Mouse (Mus musculus) neural tube, postnatal 0 days (tissue): ENCODE data around the gene Apobec3. TPM values are rescaled to one million over a fixed set of nuclear protein-coding genes. Genes with fewer than 3 reads are reported as not detected.

ENCODE experiments used
- polyA plus RNA-seq: library from polyadenylated mRNA; unstranded; fragments of >200 nt; fragmentation: Nextera tagmentation; extraction: Ambion mirVana; gene quantifications from 2 replicates; pipeline ENCODE4 v1.2.1, GENCODE M21; 2015

Gene Apobec3
- 5.9 and 8.0 TPM in 2 replicates for polyA plus RNA-seq

GRCm38 (mm10) chr15:79891436-79892212 is at the start of gene Apobec3:
Gene Apobec3 (plus strand): TSS chr15:79891659.

Other genes with a start within 250 kb of the Apobec3 start
- 1.6 and 3.1 TPM in 2 replicates for gene Fam227a, start 232.7 kb upstream of the Apobec3 start, polyA plus RNA-seq
- gene Cby1, start 232.5 kb upstream of the Apobec3 start, polyA plus RNA-seq = 89.4 and 95.8 TPM in 2 replicates
- gene Tomm22, start 220.8 kb upstream of the Apobec3 start, polyA plus RNA-seq = 248 and 250 TPM in 2 replicates
- gene Josd1, start 203.7 kb upstream of the Apobec3 start, polyA plus RNA-seq = 19.0 and 19.3 TPM in 2 replicates
- gene Gtpbp1, start 200.8 kb upstream of the Apobec3 start, polyA plus RNA-seq = 29.9 and 35.4 TPM in 2 replicates
- gene Sun2, start 149.1 kb upstream of the Apobec3 start, polyA plus RNA-seq = 2.1 and 2.8 TPM in 2 replicates
- gene Dnal4, start 113.8 kb upstream of the Apobec3 start, polyA plus RNA-seq = 44.9 and 49.0 TPM in 2 replicates
- gene Nptxr, start 86.9 kb upstream of the Apobec3 start, polyA plus RNA-seq = 67.2 and 72.9 TPM in 2 replicates
- 1.0 and 1.7 TPM in 2 replicates for gene Npcd, start 57.4 kb upstream of the Apobec3 start, polyA plus RNA-seq
- gene Cbx6, start 57.0 kb upstream of the Apobec3 start, polyA plus RNA-seq = 58.2 and 60.4 TPM in 2 replicates
- 3.1 and 4.2 TPM in 2 replicates for gene Cbx7, start 79.5 kb downstream of the Apobec3 start, polyA plus RNA-seq
- 11.0 and 11.7 TPM in 2 replicates for gene Pdgfb, start 123.3 kb downstream of the Apobec3 start, polyA plus RNA-seq
- 64.6 and 75.2 TPM in 2 replicates for gene Syngr1, start 199.7 kb downstream of the Apobec3 start, polyA plus RNA-seq
- gene Rpl3, start 200.2 kb downstream of the Apobec3 start, polyA plus RNA-seq = 515 and 526 TPM in 2 replicates
- gene Tab1, start 241.5 kb downstream of the Apobec3 start, polyA plus RNA-seq = 26.9 and 27.9 TPM in 2 replicates